Mouse (Mus musculus): Measurements from ENCODE around the gene Bcl9l. TPM values are rescaled to one million over a fixed set of nuclear protein-coding genes. Genes with fewer than 3 reads are reported as not detected.

Bcl9l gene
- polyA plus RNA-seq, 1 experiment from 2014 or later: 9.7 TPM

- ATAC-seq: no peak
- Histone ChIP-seq H3K27ac (ENCODE audit: low read depth, low read length) (no peak overlapping the region), H3K4me1 (ENCODE audit: control insufficient read depth, insufficient read depth, low read depth, low read length) (peaks cover 27% of the 10 kb centered on the region), H3K4me3 (ENCODE audit: low read length) (no peak overlapping the region), H3K36me3 (ENCODE audit: control insufficient read depth, insufficient read depth, low read length) (peaks cover 28% of the 10 kb centered on the region), H3K4me2 (ENCODE audit: low read length) (no peak overlapping the region), H3K27me3 (replicated peaks; ENCODE audit: control insufficient read depth, insufficient read depth, low read length) (no peaks in the 10 kb centered on the region), H3K9me3 (ENCODE audit: control insufficient read depth, low read length) (no peaks in the 10 kb centered on the region), H3K9ac (ENCODE audit: low read depth, low read length) (no peak overlapping the region)
- WGBS: 85% methylated on average over 16 of the region's 18 CpGs
These were observed 25.5 kb downstream of the Bcl9l start for GRCm38 (mm10) chr9:44508124-44508619.

DNA sequence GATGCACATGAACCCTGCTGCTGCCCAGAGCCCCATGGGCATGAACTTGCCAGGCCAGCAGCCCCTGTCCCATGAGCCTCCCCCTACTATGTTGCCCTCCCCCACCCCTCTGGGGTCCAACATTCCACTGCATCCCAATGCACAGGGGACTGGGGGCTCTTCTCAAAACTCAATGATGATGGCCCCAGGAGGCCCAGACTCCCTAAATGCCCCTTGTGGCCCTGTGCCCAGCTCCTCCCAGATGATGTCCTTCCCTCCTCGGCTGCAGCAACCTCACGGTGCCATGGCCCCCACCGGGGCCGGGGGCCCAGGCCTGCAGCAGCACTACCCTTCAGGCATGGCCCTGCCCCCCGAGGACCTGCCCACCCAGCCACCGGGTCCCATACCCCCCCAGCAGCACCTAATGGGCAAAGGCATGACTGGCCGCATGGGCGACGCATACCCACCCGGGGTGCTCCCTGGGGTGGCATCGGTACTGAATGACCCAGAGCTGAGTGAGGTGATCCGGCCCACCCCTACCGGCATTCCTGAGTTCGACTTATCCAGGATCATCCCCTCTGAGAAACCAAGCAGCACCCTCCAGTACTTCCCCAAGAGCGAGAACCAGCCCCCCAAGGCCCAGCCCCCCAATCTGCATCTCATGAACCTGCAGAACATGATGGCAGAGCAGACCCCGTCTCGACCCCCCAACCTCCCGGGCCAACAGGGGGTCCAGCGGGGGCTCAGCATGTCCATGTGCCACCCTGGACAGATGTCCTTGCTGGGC lies 26.3 kb downstream of the Bcl9l start:
- peak overlapping the region; percentile 49; the same call in 1 of the 2 replicates for H3K4me2 ChIP-seq (ENCODE audit: low read length)
- peak overlapping the region; percentile 33 for H3K9ac ChIP-seq (ENCODE audit: low read depth, low read length)
- H3K4me3 ChIP-seq (ENCODE audit: low read length): no peak overlapping the region
- H3K27me3 ChIP-seq (replicated peaks; ENCODE audit: control insufficient read depth, insufficient read depth, low read length): no peaks in the 10 kb centered on the region
- peaks cover 27% of the 10 kb centered on the region for H3K4me1 ChIP-seq (ENCODE audit: control insufficient read depth, insufficient read depth, low read depth, low read length)
- 73% methylated on average over 19 of the region's 19 CpGs for WGBS
- peaks cover 28% of the 10 kb centered on the region for H3K36me3 ChIP-seq (ENCODE audit: control insufficient read depth, insufficient read depth, low read length)
- no peaks in the 10 kb centered on the region for H3K9me3 ChIP-seq (ENCODE audit: control insufficient read depth, low read length)
- ATAC-seq: no peak
- H3K27ac ChIP-seq (ENCODE audit: low read depth, low read length): peak overlapping the region; percentile 72

DNA sequence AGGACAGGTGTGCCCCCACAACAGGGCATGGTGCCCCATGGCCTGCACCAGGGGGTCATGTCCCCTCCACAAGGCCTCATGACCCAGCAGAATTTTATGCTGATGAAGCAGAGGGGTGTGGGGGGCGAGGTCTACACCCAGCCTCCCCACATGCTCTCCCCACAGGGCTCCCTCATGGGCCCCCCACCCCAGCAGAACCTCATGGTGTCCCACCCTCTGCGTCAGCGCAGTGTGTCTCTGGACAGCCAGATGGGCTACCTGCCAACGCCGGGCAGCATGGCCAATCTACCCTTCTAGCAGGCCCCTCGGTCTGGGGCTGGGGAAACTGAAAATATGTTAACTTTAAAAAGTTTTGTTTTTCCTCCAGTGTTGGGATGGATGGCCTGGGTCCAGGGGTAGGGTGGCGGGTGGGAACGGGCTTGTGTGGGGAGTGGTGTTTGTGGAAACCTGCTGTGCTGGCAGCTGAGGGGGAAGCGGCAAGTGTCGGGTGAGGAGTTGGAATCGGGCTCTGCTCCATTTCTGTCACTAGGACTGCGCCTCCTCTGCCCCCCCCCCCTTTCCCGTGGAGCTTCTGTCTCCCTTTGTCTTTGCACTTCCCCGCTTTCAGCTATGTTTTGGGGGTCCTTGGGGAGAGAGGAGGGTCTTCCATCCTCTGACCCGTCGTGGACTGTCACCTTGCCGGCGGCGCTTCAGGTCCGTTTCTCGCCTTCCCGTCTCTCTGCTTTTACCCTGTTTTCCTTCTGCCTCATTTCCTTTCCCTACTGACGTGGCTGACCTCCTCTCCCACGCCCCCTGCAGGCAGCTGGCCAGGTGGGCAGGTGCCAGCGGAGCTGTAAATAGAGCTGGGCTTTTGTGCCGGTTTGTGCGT lies 27.1 kb downstream of the Bcl9l start:
- peak; percentile 31; the same call in 1 of the 2 replicates for ATAC-seq
- WGBS: 9% methylated on average over 26 of the region's 27 CpGs
- Histone ChIP-seq H3K36me3 (ENCODE audit: control insufficient read depth, insufficient read depth, low read length) (peaks cover 28% of the 10 kb centered on the region), H3K27ac (ENCODE audit: low read depth, low read length) (peak overlapping the region; percentile 72), H3K9ac (ENCODE audit: low read depth, low read length) (peak overlapping the region; percentile 33), H3K4me3 (ENCODE audit: low read length) (peak overlapping the region; percentile 16), H3K9me3 (ENCODE audit: control insufficient read depth, low read length) (no peaks in the 10 kb centered on the region), H3K27me3 (replicated peaks; ENCODE audit: control insufficient read depth, insufficient read depth, low read length) (no peaks in the 10 kb centered on the region), H3K4me2 (ENCODE audit: low read length) (peak overlapping the region; percentile 49), H3K4me1 (ENCODE audit: control insufficient read depth, insufficient read depth, low read depth, low read length) (peaks cover 27% of the 10 kb centered on the region)

GRCm38 (mm10) chr9:44510355-44510871 lies 27.8 kb downstream of the Bcl9l start:
- Histone ChIP-seq H3K4me2 (ENCODE audit: low read length) (peak overlapping the region; percentile 49), H3K4me1 (ENCODE audit: control insufficient read depth, insufficient read depth, low read depth, low read length) (peaks cover 23% of the 10 kb centered on the region), H3K9ac (ENCODE audit: low read depth, low read length) (no peak overlapping the region), H3K9me3 (ENCODE audit: control insufficient read depth, low read length) (no peaks in the 10 kb centered on the region), H3K36me3 (ENCODE audit: control insufficient read depth, insufficient read depth, low read length) (peaks cover 27% of the 10 kb centered on the region), H3K27me3 (replicated peaks; ENCODE audit: control insufficient read depth, insufficient read depth, low read length) (no peaks in the 10 kb centered on the region), H3K4me3 (ENCODE audit: low read length) (no peak overlapping the region), H3K27ac (ENCODE audit: low read depth, low read length) (peak overlapping the region; percentile 51)
- ATAC-seq: no peak
- 32% methylated on average over 9 of the region's 9 CpGs for WGBS

GRCm38 (mm10) chr9:44510872-44511601 lies 28.4 kb downstream of the Bcl9l start:
- Histone ChIP-seq H3K4me3 (ENCODE audit: low read length) (no peak overlapping the region), H3K36me3 (ENCODE audit: control insufficient read depth, insufficient read depth, low read length) (peaks cover 23% of the 10 kb centered on the region), H3K27me3 (replicated peaks; ENCODE audit: control insufficient read depth, insufficient read depth, low read length) (no peaks in the 10 kb centered on the region), H3K9me3 (ENCODE audit: control insufficient read depth, low read length) (no peaks in the 10 kb centered on the region), H3K27ac (ENCODE audit: low read depth, low read length) (peak overlapping the region; percentile 51), H3K4me2 (ENCODE audit: low read length) (peak overlapping the region; percentile 13; the same call in 1 of the 2 replicates), H3K9ac (ENCODE audit: low read depth, low read length) (no peak overlapping the region), H3K4me1 (ENCODE audit: control insufficient read depth, insufficient read depth, low read depth, low read length) (peaks cover 23% of the 10 kb centered on the region)
- 76% methylated on average over 5 of the region's 5 CpGs for WGBS
- ATAC-seq: peak; percentile 80

DNA sequence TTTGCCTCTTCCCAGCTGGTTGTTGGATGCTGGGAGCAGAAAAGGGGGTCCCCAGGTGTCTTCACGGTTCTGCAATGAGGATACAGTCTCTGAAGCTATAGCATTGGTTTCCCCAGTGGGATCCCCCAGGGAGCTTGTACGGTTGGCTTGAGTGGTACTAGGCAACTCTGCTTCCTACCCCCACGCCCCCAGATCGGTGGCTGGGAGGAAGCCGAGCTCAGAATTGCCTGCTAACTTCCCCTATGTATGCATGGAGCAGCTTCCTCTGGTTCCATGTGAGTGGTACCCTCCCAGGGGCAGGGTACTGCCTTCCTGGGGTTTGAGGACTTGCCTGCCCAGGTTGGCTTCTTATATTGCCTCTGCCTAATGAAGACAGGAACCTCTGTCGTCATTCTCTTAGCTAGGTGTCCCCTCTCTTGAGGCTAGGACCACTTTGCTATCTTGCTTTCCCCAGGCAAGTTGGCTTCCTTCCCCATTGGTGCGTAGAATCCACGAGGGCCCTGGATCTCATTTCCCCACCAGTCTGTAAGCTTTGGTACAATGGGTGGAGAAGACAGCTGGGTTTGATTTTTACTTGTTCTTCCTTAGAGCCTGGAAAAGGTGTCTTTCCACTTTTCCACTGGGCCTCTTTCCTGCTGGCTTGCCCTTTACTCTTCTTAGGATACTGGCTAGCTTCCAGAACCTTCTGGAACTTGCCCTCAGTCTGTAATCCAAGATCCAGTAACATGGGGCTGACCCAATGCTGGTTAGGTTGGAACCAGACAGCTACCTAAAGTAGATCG lies 29.5 kb downstream of the Bcl9l start:
- no peak overlapping the region for H3K4me3 ChIP-seq (ENCODE audit: low read length)
- H3K4me1 ChIP-seq (ENCODE audit: control insufficient read depth, insufficient read depth, low read depth, low read length): peaks cover 23% of the 10 kb centered on the region
- H3K27me3 ChIP-seq (replicated peaks; ENCODE audit: control insufficient read depth, insufficient read depth, low read length): no peaks in the 10 kb centered on the region
- no peak overlapping the region for H3K9ac ChIP-seq (ENCODE audit: low read depth, low read length)
- no peak for ATAC-seq
- H3K36me3 ChIP-seq (ENCODE audit: control insufficient read depth, insufficient read depth, low read length): peaks cover 12% of the 10 kb centered on the region
- 63% methylated on average over 9 of the region's 9 CpGs for WGBS
- no peak overlapping the region for H3K4me2 ChIP-seq (ENCODE audit: low read length)
- no peak overlapping the region for H3K27ac ChIP-seq (ENCODE audit: low read depth, low read length)
- no peaks in the 10 kb centered on the region for H3K9me3 ChIP-seq (ENCODE audit: control insufficient read depth, low read length)

DNA sequence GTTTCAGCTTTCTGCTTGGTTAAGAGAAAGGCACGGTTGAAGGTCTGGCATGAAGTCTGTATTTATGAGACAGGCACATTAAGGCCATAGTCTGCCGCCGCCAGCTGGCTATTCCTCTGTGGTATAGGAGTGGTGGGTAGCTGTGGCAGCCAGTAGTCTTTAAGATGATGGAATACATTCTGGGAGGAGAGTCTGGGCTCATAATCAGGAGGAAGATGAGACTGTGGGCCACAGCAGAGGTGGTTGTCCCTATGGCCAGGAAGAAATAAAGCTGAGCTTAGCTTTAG lies 30.0 kb downstream of the Bcl9l start:
- Histone ChIP-seq H3K9ac (ENCODE audit: low read depth, low read length) (no peak overlapping the region), H3K27me3 (replicated peaks; ENCODE audit: control insufficient read depth, insufficient read depth, low read length) (no peaks in the 10 kb centered on the region), H3K4me2 (ENCODE audit: low read length) (no peak overlapping the region), H3K4me3 (ENCODE audit: low read length) (no peak overlapping the region), H3K9me3 (ENCODE audit: control insufficient read depth, low read length) (no peaks in the 10 kb centered on the region), H3K4me1 (ENCODE audit: control insufficient read depth, insufficient read depth, low read depth, low read length) (peaks cover 23% of the 10 kb centered on the region), H3K27ac (ENCODE audit: low read depth, low read length) (no peak overlapping the region), H3K36me3 (ENCODE audit: control insufficient read depth, insufficient read depth, low read length) (peaks cover 7% of the 10 kb centered on the region)
- ATAC-seq: no peak
- WGBS: 73% methylated on average over 3 of the region's 3 CpGs

- 92% methylated on average over 11 of the region's 11 CpGs for WGBS
- H3K9ac ChIP-seq (ENCODE audit: low read depth, low read length): no peak overlapping the region
- no peak overlapping the region for H3K4me2 ChIP-seq (ENCODE audit: low read length)
- no peak overlapping the region for H3K27ac ChIP-seq (ENCODE audit: low read depth, low read length)
- no peak overlapping the region for H3K4me3 ChIP-seq (ENCODE audit: low read length)
- H3K36me3 ChIP-seq (ENCODE audit: control insufficient read depth, insufficient read depth, low read length): peaks cover 6% of the 10 kb centered on the region; the same call in 1 of the 2 replicates
- no peaks in the 10 kb centered on the region for H3K27me3 ChIP-seq (replicated peaks; ENCODE audit: control insufficient read depth, insufficient read depth, low read length)
- H3K9me3 ChIP-seq (ENCODE audit: control insufficient read depth, low read length): no peaks in the 10 kb centered on the region
- no peak for ATAC-seq
- H3K4me1 ChIP-seq (ENCODE audit: control insufficient read depth, insufficient read depth, low read depth, low read length): peaks cover 23% of the 10 kb centered on the region
These were observed 30.5 kb downstream of the Bcl9l start for GRCm38 (mm10) chr9:44513121-44513520.
